Mouse (Mus musculus): Measurements from ENCODE around the gene Cyp26a1. TPM values are rescaled to one million over a fixed set of nuclear protein-coding genes. Genes with fewer than 3 reads are reported as not detected.

Cyp26a1 gene
- polyA plus RNA-seq, 1 experiment from 2014 or later, result 2.2 TPM

GRCm38 (mm10) chr19:37686941-37687850, 10.4 kb upstream of the Cyp26a1 start:
- Histone ChIP-seq H3K9me3 (replicated peaks) (no peaks in the 10 kb centered on the region; the same call in 1 of the 2 replicates), H3K4me1 (peaks cover 39% of the 10 kb centered on the region), H3K4me3 (replicated peaks) (peak overlapping the region; percentile 15), H3K27ac (no peak overlapping the region), H3K36me3 (0 out of 2 replicates have a peak, but pooled peaks cover 3% of the 10 kb centered on the region), H3K4me2 (peak overlapping the region; percentile 30), H3K27me3 (peaks cover 99% of the 10 kb centered on the region), H3K9ac (no peak overlapping the region)
- 5% methylated on average over 62 of the region's 62 CpGs for WGBS
- peak; percentile 53; the same call in 1 of the 2 replicates for ATAC-seq (replicated peaks; ENCODE audit: low FRiP score)

GRCm38 (mm10) chr19:37689478-37689877, 8.1 kb upstream of the Cyp26a1 start:
- Histone ChIP-seq H3K9ac (no peak overlapping the region), H3K4me1 (peaks cover 46% of the 10 kb centered on the region), H3K36me3 (no peaks in the 10 kb centered on the region), H3K27me3 (peaks cover 100% of the 10 kb centered on the region), H3K4me3 (replicated peaks) (no peak overlapping the region), H3K9me3 (replicated peaks) (no peaks in the 10 kb centered on the region; the same call in 1 of the 2 replicates), H3K4me2 (no peak overlapping the region), H3K27ac (no peak overlapping the region)
- WGBS, result 35% methylated on average over 5 of the region's 5 CpGs
- ATAC-seq (replicated peaks; ENCODE audit: low FRiP score), result no peak

GRCm38 (mm10) chr19:37690716-37691115, 6.9 kb upstream of the Cyp26a1 start:
- Histone ChIP-seq H3K4me3 (replicated peaks) (peak overlapping the region; percentile 15; the same call in 1 of the 2 replicates), H3K27me3 (peaks cover 100% of the 10 kb centered on the region), H3K4me1 (peaks cover 46% of the 10 kb centered on the region), H3K4me2 (peak overlapping the region; percentile 45), H3K27ac (no peak overlapping the region), H3K9ac (no peak overlapping the region), H3K9me3 (replicated peaks) (no peaks in the 10 kb centered on the region; the same call in 1 of the 2 replicates), H3K36me3 (no peaks in the 10 kb centered on the region)
- no peak for ATAC-seq (replicated peaks; ENCODE audit: low FRiP score)
- WGBS, result 4% methylated on average over 29 of the region's 29 CpGs

- under 1% methylated on average over 40 of the region's 40 CpGs for WGBS
- peak overlapping the region; percentile 39 for H3K4me3 ChIP-seq (replicated peaks)
- H3K36me3 ChIP-seq, result no peaks in the 10 kb centered on the region
- H3K4me1 ChIP-seq, result peaks cover 48% of the 10 kb centered on the region
- H3K9me3 ChIP-seq (replicated peaks), result no peaks in the 10 kb centered on the region; the same call in 1 of the 2 replicates
- ATAC-seq (replicated peaks; ENCODE audit: low FRiP score), result peak; percentile 40
- peaks cover 100% of the 10 kb centered on the region for H3K27me3 ChIP-seq
- peak overlapping the region; percentile 62 for H3K4me2 ChIP-seq
- no peak overlapping the region for H3K9ac ChIP-seq
- no peak overlapping the region for H3K27ac ChIP-seq
Measured at GRCm38 (mm10) chr19:37692879-37693278, 4.7 kb upstream of the Cyp26a1 start.

GRCm38 (mm10) chr19:37695146-37695545, 2.5 kb upstream of the Cyp26a1 start:
- ATAC-seq (replicated peaks; ENCODE audit: low FRiP score), result no peak
- Histone ChIP-seq H3K4me1 (peaks cover 62% of the 10 kb centered on the region), H3K27ac (no peak overlapping the region), H3K9ac (no peak overlapping the region), H3K36me3 (no peaks in the 10 kb centered on the region), H3K4me2 (no peak overlapping the region), H3K27me3 (peaks cover 100% of the 10 kb centered on the region), H3K4me3 (replicated peaks) (no peak overlapping the region), H3K9me3 (replicated peaks) (no peaks in the 10 kb centered on the region; the same call in 1 of the 2 replicates)
- 28% methylated on average over 13 of the region's 13 CpGs for WGBS

- no peak for ATAC-seq (replicated peaks; ENCODE audit: low FRiP score)
- Histone ChIP-seq H3K9ac (no peak overlapping the region), H3K27ac (no peak overlapping the region), H3K4me2 (peak overlapping the region; percentile 78), H3K27me3 (peaks cover 100% of the 10 kb centered on the region), H3K4me3 (replicated peaks) (peak overlapping the region; percentile 43), H3K4me1 (peaks cover 57% of the 10 kb centered on the region), H3K36me3 (no peaks in the 10 kb centered on the region), H3K9me3 (replicated peaks) (no peaks in the 10 kb centered on the region; the same call in 1 of the 2 replicates)
- 2% methylated on average over 42 of the region's 42 CpGs for WGBS
Measured at GRCm38 (mm10) chr19:37695762-37696602, 1.6 kb upstream of the Cyp26a1 start.

- Histone ChIP-seq H3K4me3 (replicated peaks) (peak overlapping the region; percentile 43), H3K27me3 (peaks cover 99% of the 10 kb centered on the region), H3K4me2 (peak overlapping the region; percentile 78), H3K36me3 (no peaks in the 10 kb centered on the region), H3K27ac (no peak overlapping the region), H3K9ac (no peak overlapping the region), H3K9me3 (replicated peaks) (no peaks in the 10 kb centered on the region; the same call in 1 of the 2 replicates), H3K4me1 (peaks cover 57% of the 10 kb centered on the region)
- 3% methylated on average over 22 of the region's 22 CpGs for WGBS
- ATAC-seq (replicated peaks; ENCODE audit: low FRiP score), result no peak
Measured at GRCm38 (mm10) chr19:37696603-37697334, 829 bp upstream of the Cyp26a1 start.

- Histone ChIP-seq H3K27me3 (peaks cover 99% of the 10 kb centered on the region), H3K36me3 (no peaks in the 10 kb centered on the region), H3K9me3 (replicated peaks) (no peaks in the 10 kb centered on the region), H3K27ac (no peak overlapping the region), H3K9ac (0 out of 2 replicates have a peak overlapping the region, but pooled peaks have one; percentile 14), H3K4me1 (peaks cover 52% of the 10 kb centered on the region), H3K4me2 (peak overlapping the region; percentile 78), H3K4me3 (replicated peaks) (peak overlapping the region; percentile 43)
- ATAC-seq (replicated peaks; ENCODE audit: low FRiP score), result no peak
- 1% methylated on average over 18 of the region's 18 CpGs for WGBS
Measured at GRCm38 (mm10) chr19:37697335-37697636, 312 bp upstream of the Cyp26a1 start.

GRCm38 (mm10) chr19:37698273-37699160, 919 bp downstream of the Cyp26a1 start:
- 1% methylated on average over 63 of the region's 63 CpGs for WGBS
- Histone ChIP-seq H3K27me3 (peaks cover 99% of the 10 kb centered on the region), H3K4me2 (peak overlapping the region; percentile 78), H3K27ac (no peak overlapping the region), H3K9ac (no peak overlapping the region), H3K9me3 (replicated peaks) (no peaks in the 10 kb centered on the region), H3K36me3 (no peaks in the 10 kb centered on the region), H3K4me1 (peaks cover 43% of the 10 kb centered on the region), H3K4me3 (replicated peaks) (peak overlapping the region; percentile 43)
- peak; percentile 41; the same call in 1 of the 2 replicates for ATAC-seq (replicated peaks; ENCODE audit: low FRiP score)

GRCm38 (mm10) chr19:37699711-37700110, 2.1 kb downstream of the Cyp26a1 start:
- H3K27me3 ChIP-seq, result peaks cover 96% of the 10 kb centered on the region
- H3K9me3 ChIP-seq (replicated peaks), result no peaks in the 10 kb centered on the region
- H3K9ac ChIP-seq, result no peak overlapping the region
- ATAC-seq (replicated peaks; ENCODE audit: low FRiP score), result no peak
- no peak overlapping the region for H3K4me3 ChIP-seq (replicated peaks)
- peaks cover 43% of the 10 kb centered on the region for H3K4me1 ChIP-seq
- H3K4me2 ChIP-seq, result no peak overlapping the region
- no peaks in the 10 kb centered on the region for H3K36me3 ChIP-seq
- no peak overlapping the region for H3K27ac ChIP-seq
- WGBS, result 14% methylated on average over 9 of the region's 9 CpGs
